Mouse (Mus musculus): Measurements from ENCODE around the gene Gm43518. TPM values are rescaled to one million over a fixed set of nuclear protein-coding genes. Genes with fewer than 3 reads are reported as not detected.

Gm43518 gene
- total RNA-seq, 2 experiments from 2014 or later, result 0.63 to 1.1 TPM

DNA sequence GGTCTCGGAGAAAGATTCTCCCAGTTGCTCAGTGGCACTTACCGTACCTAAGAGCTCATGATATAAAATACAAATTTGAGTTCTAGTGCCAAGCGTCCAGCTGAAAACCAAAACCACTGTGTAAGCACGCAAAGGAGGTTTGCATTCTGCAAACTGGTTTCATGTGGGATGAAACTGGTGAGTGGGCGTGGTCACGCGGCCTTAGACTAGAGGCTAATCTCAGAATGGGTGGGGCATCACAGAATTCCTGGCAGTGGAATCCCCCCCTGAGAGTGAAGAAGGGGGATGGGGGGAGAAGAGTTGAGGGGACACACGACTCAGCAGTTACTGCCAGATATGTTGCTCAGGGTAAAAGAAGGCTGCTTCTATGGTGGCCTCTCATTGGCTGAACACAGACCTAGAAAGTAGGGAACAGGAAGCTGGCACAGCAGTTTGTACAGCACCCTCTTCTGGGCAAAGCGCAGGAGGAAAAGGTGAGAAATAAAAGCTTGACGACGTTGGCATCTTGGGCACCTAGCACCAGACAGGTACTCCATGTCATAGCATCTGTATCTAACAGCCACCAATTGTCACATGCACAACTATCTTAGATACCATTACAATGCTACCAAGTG, 23.1 kb upstream of the Gm43518 start:
- no peak for DNase-seq (ENCODE audit: extremely low spot score in 1 of 2, low spot score in 2 of 2)
- Histone ChIP-seq H3K27ac (no peak overlapping the region), H3K4me3 (no peak overlapping the region)
- no peak; the same call in none of the 2 replicates for TF ChIP-seq CTCF (IDR thresholded peaks at IDR 0.05)
- intact Hi-C loops (cut with DNase I), result no loop called here

DNA sequence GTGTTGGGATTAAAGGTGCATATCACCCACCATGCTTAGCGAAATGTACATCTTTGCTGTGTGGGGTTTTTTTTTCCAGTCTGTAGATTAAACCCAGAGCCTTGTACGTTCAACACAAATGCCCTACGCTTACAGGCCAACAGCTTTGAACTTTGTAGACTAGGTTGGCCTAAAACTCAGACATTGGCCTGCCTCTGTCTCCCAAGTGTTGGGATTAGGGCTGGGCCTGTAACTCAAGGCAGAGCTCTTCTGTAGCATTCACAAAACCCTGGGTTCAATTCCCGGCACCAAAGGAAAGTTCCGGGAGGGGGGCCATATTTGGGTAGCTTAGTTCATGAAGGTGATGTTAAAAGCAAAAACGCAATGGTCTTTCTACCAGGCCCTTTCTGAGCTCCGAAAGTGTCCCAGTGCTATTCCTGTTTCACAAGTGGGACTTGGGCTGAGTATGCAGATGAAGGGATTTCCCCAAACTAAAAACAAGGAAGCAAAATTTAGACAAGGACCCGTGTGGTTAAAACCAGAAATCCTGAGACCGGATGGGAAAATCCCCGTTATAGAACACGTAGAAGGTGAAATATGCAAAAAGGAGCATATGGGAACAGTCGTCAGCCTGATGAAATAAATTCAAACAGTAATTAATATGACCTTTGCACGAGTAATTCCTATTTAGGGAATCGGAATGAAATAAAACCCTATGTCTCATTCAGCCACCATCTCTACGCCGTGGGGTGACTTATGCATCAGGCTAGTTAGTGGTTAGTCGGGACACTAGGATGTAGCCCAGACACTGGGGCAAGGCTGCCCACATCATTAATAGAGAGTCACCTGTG, 20.9 kb upstream of the Gm43518 start:
- peak overlapping the region; percentile 22; the same call in 1 of the 2 replicates for H3K27ac ChIP-seq
- no peak for TF ChIP-seq CTCF (IDR thresholded peaks at IDR 0.05)

DNA sequence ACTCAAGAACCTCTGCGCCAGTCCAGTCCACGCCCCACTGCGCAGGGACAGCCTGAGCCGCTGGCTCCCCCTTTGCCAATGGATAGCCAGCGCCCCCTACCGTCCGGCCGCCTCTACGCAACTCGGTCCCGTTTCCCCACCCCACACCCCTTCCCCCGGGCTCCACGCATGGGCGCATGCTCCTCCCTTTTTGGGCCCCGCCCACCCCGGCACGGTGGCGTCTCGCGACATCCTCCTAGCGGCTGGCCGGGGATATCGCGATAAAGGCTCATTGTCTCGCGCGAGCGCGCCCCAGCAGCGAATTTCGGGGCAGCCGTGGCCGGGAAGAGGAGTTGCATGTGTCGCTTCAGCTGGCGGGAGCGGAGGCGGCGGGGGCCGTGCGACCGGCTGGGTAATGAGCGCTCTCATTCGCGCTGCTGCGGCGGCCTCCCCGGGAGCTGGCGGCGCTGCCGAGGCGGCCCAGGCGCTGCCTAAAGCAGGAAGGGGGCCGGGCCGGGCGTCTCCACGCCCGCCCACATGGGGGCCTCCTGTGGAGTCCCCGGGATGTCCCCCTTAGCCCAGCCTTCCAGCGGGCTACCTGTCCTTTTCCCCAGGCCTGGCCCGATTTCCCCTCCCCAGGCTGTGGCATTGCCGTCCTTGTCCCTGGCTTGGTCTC, 20.1 kb upstream of the Gm43518 start, which contains the start of gene Denr:
Gene Denr (plus strand): TSS at position 200 of the 655 bp plus-strand sequence.
- H3K27ac ChIP-seq, result peak within 1 kb of the TSS; percentile 92
- intact Hi-C loops (cut with DNase I), result loop anchor here (1.0 to 2.0 kb wide), 4 partner anchors 80 to 280 kb away; partner anchors contain the start of genes Kntc1, Rsrc2 and Zcchc8
- peak; percentile 97 for TF ChIP-seq CTCF (IDR thresholded peaks at IDR 0.05)
- peak within 1 kb of the TSS; percentile 52 for H3K4me3 ChIP-seq
- DNase-seq (ENCODE audit: extremely low spot score in 1 of 2, low spot score in 2 of 2), result peak; percentile 99 to 100

More for the DNA sequence above, 20.9 kb upstream of the Gm43518 start:
- intact Hi-C loops (cut with DNase I), result loop anchor here (2.0 kb wide), 2 partner anchors 80 to 280 kb away; no protein-coding TSS in a partner anchor
- DNase-seq (ENCODE audit: extremely low spot score in 1 of 2, low spot score in 2 of 2), result no peak
- peak overlapping the region; percentile 52 for H3K4me3 ChIP-seq

DNA sequence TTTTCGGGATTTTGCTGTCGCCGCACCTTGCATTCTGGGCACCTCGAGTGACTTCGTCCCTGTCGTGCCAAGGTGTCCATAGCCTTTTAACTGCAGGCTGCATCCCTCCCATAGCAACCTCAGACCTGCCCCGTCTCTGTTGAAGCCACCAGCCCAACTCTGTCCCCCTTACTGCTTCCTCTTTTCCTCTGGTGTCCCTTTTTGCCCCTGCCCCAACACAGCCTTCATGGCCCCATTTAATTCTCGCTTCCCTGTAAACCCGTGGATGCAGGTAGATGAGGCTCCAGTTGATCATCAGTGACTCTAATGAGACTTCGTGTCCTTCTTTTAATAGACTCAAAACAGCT, 19.6 kb upstream of the Gm43518 start:
- intact Hi-C loops (cut with DNase I), result loop anchor here (1.0 to 2.0 kb wide), 4 partner anchors 81 to 281 kb away; partner anchors contain the start of genes Kntc1, Rsrc2 and Zcchc8

DNA sequence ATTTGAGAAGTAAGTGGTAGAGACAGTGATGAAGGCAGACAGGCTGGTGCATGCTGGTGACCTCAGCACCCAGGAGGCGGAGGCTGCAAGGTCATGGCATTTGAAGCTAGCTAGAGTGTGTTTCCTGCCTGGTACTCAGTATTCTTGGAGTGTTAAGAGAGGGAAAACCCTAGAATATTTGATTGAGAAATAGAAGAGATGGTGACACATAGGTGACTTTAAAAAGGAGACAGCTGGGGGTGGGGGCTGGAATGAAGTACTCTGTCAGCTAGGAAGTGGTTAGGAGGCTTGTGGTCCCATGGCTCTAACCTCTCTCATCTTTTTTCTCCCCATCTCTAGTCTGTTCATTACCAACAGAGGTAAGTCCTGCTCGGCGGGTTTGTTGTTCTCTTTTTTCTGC, 12.4 kb upstream of the Gm43518 start:
- intact Hi-C loops (cut with DNase I), result no loop called here
- DNase-seq (ENCODE audit: extremely low spot score in 1 of 2, low spot score in 2 of 2), result no peak
- Histone ChIP-seq H3K4me3 (no peak overlapping the region), H3K27ac (no peak overlapping the region)
- no peak for TF ChIP-seq CTCF (IDR thresholded peaks at IDR 0.05)

More for the DNA sequence above, 19.6 kb upstream of the Gm43518 start:
- DNase-seq (ENCODE audit: extremely low spot score in 1 of 2, low spot score in 2 of 2), result no peak
- peak overlapping the region; percentile 52 for H3K4me3 ChIP-seq
- no peak for TF ChIP-seq CTCF (IDR thresholded peaks at IDR 0.05)
- peak overlapping the region; percentile 92 for H3K27ac ChIP-seq

DNA sequence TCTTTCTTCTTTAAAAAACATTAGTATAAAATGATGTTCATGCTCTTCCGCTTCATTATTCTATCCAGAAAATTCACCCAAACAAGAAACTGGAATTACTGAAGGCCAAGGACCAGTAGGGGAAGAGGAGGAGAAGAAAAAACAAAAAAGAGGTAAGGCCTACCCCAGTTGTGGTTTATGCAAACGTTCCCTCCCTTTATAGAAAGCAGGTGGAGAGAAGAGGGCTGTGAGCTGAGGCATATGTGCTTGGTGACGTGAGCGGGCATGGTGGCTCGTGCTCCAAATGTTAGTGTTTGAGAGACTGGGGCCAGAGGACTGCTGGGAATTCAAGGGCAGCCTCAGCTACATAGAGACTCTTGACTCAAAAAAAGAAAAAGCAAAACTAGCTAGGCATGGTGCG, 5.1 kb upstream of the Gm43518 start:
- Histone ChIP-seq H3K4me3 (no peak overlapping the region), H3K27ac (0 out of 2 replicates have a peak overlapping the region, but pooled peaks have one; percentile 24)
- intact Hi-C loops (cut with DNase I), result no loop called here
- no peak for TF ChIP-seq CTCF (IDR thresholded peaks at IDR 0.05)
- DNase-seq (ENCODE audit: extremely low spot score in 1 of 2, low spot score in 2 of 2), result no peak

DNA sequence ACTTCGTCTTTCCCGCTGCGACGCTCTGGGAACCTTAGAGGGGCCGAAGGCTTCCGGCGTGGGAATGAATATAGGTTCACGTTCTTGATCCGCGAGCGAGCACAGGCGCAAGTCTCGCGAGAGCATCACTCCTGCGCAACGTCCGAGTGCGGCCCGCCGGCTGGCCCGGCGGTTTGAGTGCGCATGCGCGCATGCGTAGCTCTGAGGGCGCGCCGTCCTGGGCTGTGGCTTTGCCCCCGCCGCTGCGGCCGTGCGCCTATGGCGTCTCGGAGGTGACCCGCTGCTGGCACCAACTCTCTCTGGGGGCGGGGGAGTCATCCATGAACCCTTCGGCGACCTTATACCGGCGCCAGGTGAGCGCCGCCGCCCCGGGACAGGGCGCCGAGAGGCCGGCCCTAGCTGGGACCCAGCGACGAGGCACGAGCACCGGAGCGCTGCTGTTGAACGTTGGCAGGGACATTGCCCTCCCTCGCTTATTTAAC, 3.3 kb downstream of the Gm43518 start, which contains the start of gene Ccdc62:
Gene Ccdc62 (plus strand): TSS at position 172 of the 482 bp plus-strand sequence.
- Histone ChIP-seq H3K27ac (peak within 1 kb of the TSS; percentile 99), H3K4me3 (peak within 1 kb of the TSS; percentile 95)
- peak; percentile 93 to 94 for DNase-seq (ENCODE audit: extremely low spot score in 1 of 2, low spot score in 2 of 2)
- TF ChIP-seq CTCF (IDR thresholded peaks at IDR 0.05), result no peak
- intact Hi-C loops (cut with DNase I), result no loop called here

DNA sequence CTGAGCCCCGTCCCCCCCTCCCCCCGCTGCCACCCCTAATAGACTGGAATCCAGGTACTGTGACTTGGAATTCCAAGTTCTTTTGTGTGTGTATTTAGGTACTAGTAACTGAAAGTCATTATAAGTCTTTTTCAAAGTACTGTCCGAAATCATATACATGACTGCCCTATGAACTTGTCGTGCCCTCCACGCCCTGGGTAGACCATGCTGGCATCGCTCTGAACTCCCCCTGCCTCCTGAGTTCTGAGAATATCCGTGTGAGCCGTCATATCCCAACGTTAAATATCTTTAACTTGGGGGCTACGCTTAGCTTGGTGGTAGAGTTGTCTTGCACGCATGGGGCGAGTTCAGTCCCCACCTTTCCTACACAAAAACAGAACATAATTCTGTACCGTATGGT, 3.9 kb downstream of the Gm43518 start:
- peak overlapping the region; percentile 95 for H3K4me3 ChIP-seq
- peak overlapping the region; percentile 99 for H3K27ac ChIP-seq
- no peak for TF ChIP-seq CTCF (IDR thresholded peaks at IDR 0.05)
- DNase-seq (ENCODE audit: extremely low spot score in 1 of 2, low spot score in 2 of 2), result no peak
- intact Hi-C loops (cut with DNase I), result no loop called here

DNA sequence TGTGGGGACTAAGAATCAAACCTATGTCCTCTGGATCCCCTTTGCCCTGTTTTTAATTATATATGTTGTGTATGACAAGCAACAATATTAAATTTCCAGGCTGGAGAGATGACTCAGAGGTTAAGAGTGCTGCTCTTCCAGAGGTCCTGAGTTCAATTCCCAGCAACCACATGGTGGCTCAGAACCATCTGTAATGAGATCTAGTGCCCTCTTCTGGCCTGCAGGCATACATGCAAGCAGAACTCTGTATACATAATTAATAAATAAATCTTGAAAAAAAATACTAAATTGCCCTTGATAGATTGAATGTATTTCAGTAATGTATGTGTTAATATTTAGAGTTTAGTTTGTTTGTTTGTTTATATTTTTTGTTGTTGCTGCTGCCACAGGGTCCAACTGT, 5.7 kb downstream of the Gm43518 start:
- H3K27ac ChIP-seq, result no peak overlapping the region
- peak; percentile 17; the same call in 1 of the 2 replicates for TF ChIP-seq CTCF (IDR thresholded peaks at IDR 0.05)
- no peak for DNase-seq (ENCODE audit: extremely low spot score in 1 of 2, low spot score in 2 of 2)
- H3K4me3 ChIP-seq, result no peak overlapping the region
- intact Hi-C loops (cut with DNase I), result no loop called here

DNA sequence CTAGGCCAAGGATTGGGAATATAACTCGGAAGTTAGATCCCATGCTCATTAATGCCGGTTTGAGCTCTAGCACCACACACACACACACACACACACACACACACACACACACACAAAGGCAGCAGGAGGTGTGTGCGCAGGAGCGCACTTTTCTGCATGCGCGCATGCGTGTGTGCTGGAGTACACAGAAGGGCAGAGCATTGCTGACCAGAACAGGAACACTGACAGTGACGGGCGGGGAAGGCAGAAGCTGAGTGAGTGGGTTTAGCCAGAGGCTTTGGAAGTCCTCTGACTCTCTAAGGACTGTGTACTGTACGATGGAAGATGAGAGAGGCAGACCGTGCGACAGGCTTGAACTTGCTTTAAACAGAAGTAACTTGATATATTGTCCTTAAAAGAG, 6.3 kb downstream of the Gm43518 start:
- no peak for TF ChIP-seq CTCF (IDR thresholded peaks at IDR 0.05)
- no peak overlapping the region for H3K27ac ChIP-seq
- H3K4me3 ChIP-seq, result no peak overlapping the region
- intact Hi-C loops (cut with DNase I), result no loop called here
- no peak for DNase-seq (ENCODE audit: extremely low spot score in 1 of 2, low spot score in 2 of 2)

DNA sequence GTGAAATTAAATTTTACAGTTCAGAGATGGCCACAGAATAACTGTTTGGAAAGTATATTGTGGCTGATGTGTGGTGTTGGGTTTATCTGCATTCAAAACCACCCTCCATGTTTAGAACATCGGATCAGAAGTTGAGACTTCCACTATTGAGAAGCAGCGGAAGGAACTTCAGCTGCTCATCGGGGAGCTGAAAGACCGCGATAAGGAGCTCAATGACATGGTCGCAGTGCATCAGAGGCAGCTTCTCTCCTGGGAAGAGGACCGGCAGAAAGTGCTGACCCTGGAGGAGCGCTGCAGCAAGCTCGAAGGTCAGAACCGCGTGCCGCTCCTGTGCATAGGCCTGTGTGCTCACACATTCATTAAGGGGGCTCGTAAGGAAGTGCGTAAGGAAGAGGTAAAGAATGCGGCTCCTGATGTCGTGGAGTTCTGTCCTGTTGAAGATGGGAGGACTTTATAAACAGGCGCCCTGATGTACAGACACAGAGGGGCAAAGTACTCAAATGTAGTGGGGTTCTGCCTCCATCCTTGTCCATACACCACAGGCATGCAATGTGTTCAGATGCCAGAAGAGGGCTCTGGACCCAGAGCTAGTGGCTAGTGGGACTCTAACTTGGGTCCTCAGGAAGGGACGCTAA, 6.9 kb downstream of the Gm43518 start:
- TF ChIP-seq CTCF (IDR thresholded peaks at IDR 0.05), result peak; percentile 45
- no peak for DNase-seq (ENCODE audit: extremely low spot score in 1 of 2, low spot score in 2 of 2)
- intact Hi-C loops (cut with DNase I), result no loop called here

More for the DNA sequence above, 6.9 kb downstream of the Gm43518 start:
- Histone ChIP-seq H3K27ac (no peak overlapping the region), H3K4me3 (no peak overlapping the region)
